ENCODE assay signal across 8 mouse cellular contexts in the genomic region with DNA sequence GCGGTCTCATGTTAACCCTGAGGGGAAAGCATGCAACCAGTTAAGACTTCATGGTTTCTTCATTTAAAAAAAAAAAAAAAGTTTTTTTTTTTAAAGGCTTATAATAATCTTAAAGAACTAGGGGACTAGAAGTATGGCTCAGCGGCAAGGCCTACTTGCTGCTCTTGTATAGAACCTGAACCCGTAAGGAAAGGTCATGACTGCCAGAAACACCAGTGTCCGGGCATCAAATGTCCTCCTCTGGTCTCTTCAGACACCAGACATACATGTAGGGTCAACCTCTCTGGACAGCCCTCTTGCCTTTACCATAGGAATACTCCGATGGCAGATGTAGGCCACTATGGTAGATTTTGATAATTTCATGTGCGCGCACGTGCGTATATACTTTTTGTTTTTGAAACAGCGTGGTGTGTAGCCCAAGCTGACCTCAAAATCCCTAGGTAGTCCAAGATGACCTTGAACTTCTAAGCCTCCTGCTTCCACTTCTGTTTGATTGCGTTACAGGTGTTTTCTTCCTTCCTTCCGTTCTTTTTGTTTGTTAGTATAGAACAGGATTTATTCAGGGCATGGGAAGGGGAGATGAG. TPM values are rescaled to one million over a fixed set of nuclear protein-coding genes. Genes with fewer than 3 reads are reported as not detected.
A peak's percentile ranks its signal among the peaks of the same experiment; 100 is the strongest.
DNase-seq lines count a peak whose midpoint lies in the region; ATAC-seq and TF ChIP-seq lines count a peak whose summit lies in the region.

No protein-coding gene starts in this region.

- no peaks in the 10 kb centered on the region for H3K27me3 ChIP-seq in lung, embryonic 16.5 days (ENCODE audit: control insufficient read depth, insufficient read depth, low read depth, low read length)
- no peaks in the 10 kb centered on the region for H3K27me3 ChIP-seq in limb, embryonic 14.5 days (ENCODE audit: control insufficient read depth, insufficient read depth, low read length)
- no peaks in the 10 kb centered on the region for H3K27me3 ChIP-seq in stomach, embryonic 15.5 days (replicated peaks)

- no peak overlapping the region; the same call in 1 of the 2 replicates for H3K9ac ChIP-seq in lung, embryonic 16.5 days (ENCODE audit: low read length)
- H3K9ac ChIP-seq in limb, embryonic 14.5 days (ENCODE audit: low read depth, low read length, severe bottlenecking), result no peak overlapping the region
- H3K9ac ChIP-seq in stomach, embryonic 15.5 days, result no peak overlapping the region

- H3K27ac ChIP-seq in lung, embryonic 16.5 days (ENCODE audit: low read length), result no peak overlapping the region
- peak overlapping the region; percentile 66; the same call in 1 of the 2 replicates for H3K27ac ChIP-seq in limb, embryonic 14.5 days (replicated peaks; ENCODE audit: low read depth, low read length)
- H3K27ac ChIP-seq in stomach, embryonic 15.5 days, result no peak overlapping the region

- ATAC-seq in lung, embryonic 16.5 days (ENCODE audit: low read depth), result no peak
- ATAC-seq in limb, embryonic 14.5 days (ENCODE audit: low FRiP score, low read depth), result no peak
- ATAC-seq in stomach, embryonic 15.5 days (ENCODE audit: insufficient read depth, low FRiP score, low read depth), result no peak

- H3K4me2 ChIP-seq in lung, embryonic 16.5 days (ENCODE audit: low read depth, low read length), result no peak overlapping the region
- no peak overlapping the region; the same call in 1 of the 2 replicates for H3K4me2 ChIP-seq in limb, embryonic 14.5 days (replicated peaks; ENCODE audit: low read depth, low read length, severe bottlenecking)
- no peak overlapping the region for H3K4me2 ChIP-seq in stomach, embryonic 15.5 days

- no peaks in the 10 kb centered on the region for H3K9me3 ChIP-seq in lung, embryonic 16.5 days (ENCODE audit: control insufficient read depth, low read length)
- H3K9me3 ChIP-seq in limb, embryonic 14.5 days (ENCODE audit: control insufficient read depth, low read length), result no peaks in the 10 kb centered on the region
- no peaks in the 10 kb centered on the region for H3K9me3 ChIP-seq in stomach, embryonic 15.5 days

- TF ChIP-seq POLR2A in limb, embryonic 14.5 days (IDR thresholded peaks at IDR 0.05; ENCODE audit: borderline replicate concordance, extremely low read depth, insufficient read depth, insufficient read length), result no peak

- peaks cover 19% of the 10 kb centered on the region for H3K4me1 ChIP-seq in lung, embryonic 16.5 days (replicated peaks; ENCODE audit: control insufficient read depth, insufficient read depth, low read length)
- peaks cover 19% of the 10 kb centered on the region for H3K4me1 ChIP-seq in limb, embryonic 14.5 days (ENCODE audit: control insufficient read depth, insufficient read depth, low read length)
- peaks cover 19% of the 10 kb centered on the region for H3K4me1 ChIP-seq in stomach, embryonic 15.5 days

- peaks cover 10% of the 10 kb centered on the region for H3K36me3 ChIP-seq in lung, embryonic 16.5 days (ENCODE audit: control insufficient read depth, insufficient read depth, low read length)
- H3K36me3 ChIP-seq in limb, embryonic 14.5 days (ENCODE audit: control insufficient read depth, insufficient read depth, low read length), result peaks cover 20% of the 10 kb centered on the region
- H3K36me3 ChIP-seq in stomach, embryonic 15.5 days, result peaks cover 14% of the 10 kb centered on the region

- 77% methylated on average over 12 of the region's 12 CpGs for WGBS in lung, embryonic 16.5 days
- 80% methylated on average over 12 of the region's 12 CpGs for WGBS in limb, embryonic 14.5 days
- WGBS in stomach, embryonic 15.5 days, result 77% methylated on average over 12 of the region's 12 CpGs

- H3K4me3 ChIP-seq in lung, embryonic 16.5 days (ENCODE audit: low read length), result peak overlapping the region; percentile 86
- peak overlapping the region; percentile 70 for H3K4me3 ChIP-seq in limb, embryonic 14.5 days (replicated peaks; ENCODE audit: low read length)
- peak overlapping the region; percentile 63; the same call in 1 of the 2 replicates for H3K4me3 ChIP-seq in stomach, embryonic 15.5 days (replicated peaks)

- DNase-seq in cerebellum, adult 9-10 months, result peak; percentile 62
- no peak for DNase-seq in cerebellum, adult 11 months
- no peak for DNase-seq in lung, adult 18-20 months
- no peak for DNase-seq in limb, embryonic 14.5 days (ENCODE audit: low spot score)
- DNase-seq in left cerebral cortex, adult 11 months (ENCODE audit: low spot score), result no peak
- no peak for DNase-seq in urinary bladder, postnatal 4 days (ENCODE audit: low spot score in 2 of 2)

RNA-seq across cellular contexts. Expression of a gene that starts 0.8 kb away (rescaled TPM):
- polyA plus RNA-seq in lung, embryonic 16.5 days (2015; fragmentation: Nextera tagmentation; extraction: Ambion mirVana), result 41.2 and 42.7 TPM in 2 replicates
- 92.2 and 98.0 TPM in 2 replicates for polyA plus RNA-seq in limb, embryonic 14.5 days (2012; rRNA removed)
- 41.5 and 45.7 TPM in 2 replicates for polyA plus RNA-seq in limb, embryonic 14.5 days (2014; fragmentation: Nextera tagmentation; extraction: Ambion mirVana)
- 38.0 and 41.2 TPM in 2 replicates for polyA plus RNA-seq in stomach, embryonic 15.5 days (2015; fragmentation: Nextera tagmentation; extraction: Ambion mirVana)

RNA-seq across cellular contexts. Expression of a gene that starts 2.7 kb away (rescaled TPM):
- polyA plus RNA-seq in lung, embryonic 16.5 days (2015; fragmentation: Nextera tagmentation; extraction: Ambion mirVana), result 55.2 and 56.0 TPM in 2 replicates
- 70.7 and 83.1 TPM in 2 replicates for polyA plus RNA-seq in limb, embryonic 14.5 days (2012; rRNA removed)
- 62.5 and 68.4 TPM in 2 replicates for polyA plus RNA-seq in limb, embryonic 14.5 days (2014; fragmentation: Nextera tagmentation; extraction: Ambion mirVana)
- polyA plus RNA-seq in stomach, embryonic 15.5 days (2015; fragmentation: Nextera tagmentation; extraction: Ambion mirVana), result 61.6 and 63.3 TPM in 2 replicates

RNA-seq across cellular contexts. Expression of a gene that starts 8.1 kb away (rescaled TPM):
- 179 and 215 TPM in 2 replicates for polyA plus RNA-seq in lung, embryonic 16.5 days (2015; fragmentation: Nextera tagmentation; extraction: Ambion mirVana)
- polyA plus RNA-seq in limb, embryonic 14.5 days (2012; rRNA removed), result 239 and 249 TPM in 2 replicates
- 259 and 271 TPM in 2 replicates for polyA plus RNA-seq in limb, embryonic 14.5 days (2014; fragmentation: Nextera tagmentation; extraction: Ambion mirVana)
- 151 and 214 TPM in 2 replicates for polyA plus RNA-seq in stomach, embryonic 15.5 days (2015; fragmentation: Nextera tagmentation; extraction: Ambion mirVana)

RNA-seq across cellular contexts. Expression of a gene that starts 24.7 kb away (rescaled TPM):
- 4.0 and 4.6 TPM in 2 replicates for polyA plus RNA-seq in lung, embryonic 16.5 days (2015; fragmentation: Nextera tagmentation; extraction: Ambion mirVana)
- 0.06 and 0.19 TPM in 2 replicates for polyA plus RNA-seq in limb, embryonic 14.5 days (2012; rRNA removed)
- 0.18 and 0.62 TPM in 2 replicates for polyA plus RNA-seq in limb, embryonic 14.5 days (2014; fragmentation: Nextera tagmentation; extraction: Ambion mirVana)
- not detected in 2 replicates for polyA plus RNA-seq in stomach, embryonic 15.5 days (2015; fragmentation: Nextera tagmentation; extraction: Ambion mirVana)

RNA-seq across cellular contexts. Expression of a gene that starts 25.1 kb away (rescaled TPM):
- 10.0 and 13.0 TPM in 2 replicates for polyA plus RNA-seq in lung, embryonic 16.5 days (2015; fragmentation: Nextera tagmentation; extraction: Ambion mirVana)
- 31.3 and 37.4 TPM in 2 replicates for polyA plus RNA-seq in limb, embryonic 14.5 days (2012; rRNA removed)
- polyA plus RNA-seq in limb, embryonic 14.5 days (2014; fragmentation: Nextera tagmentation; extraction: Ambion mirVana), result 12.2 and 15.0 TPM in 2 replicates
- 13.1 and 13.4 TPM in 2 replicates for polyA plus RNA-seq in stomach, embryonic 15.5 days (2015; fragmentation: Nextera tagmentation; extraction: Ambion mirVana)
